Mouse (Mus musculus) C2C12 (cell line): ENCODE data around the gene Dnajc12. TPM values are rescaled to one million over a fixed set of nuclear protein-coding genes. Genes with fewer than 3 reads are reported as not detected.
A peak's percentile ranks its signal among the peaks of the same experiment; 100 is the strongest.

Source experiments
- H3K27me3 ChIP-seq: one replicate; pipeline ENCODE4 v1.6.1; 2011; ENCODE audit not compliant: control insufficient read depth, insufficient read depth, insufficient read length
- H3K36me3 ChIP-seq: one replicate; pipeline ENCODE4 v1.6.1; 2011; ENCODE audit not compliant: control insufficient read depth, insufficient read depth
- H3K4me3 ChIP-seq: one replicate; pipeline ENCODE4 v1.5.1; 2011; ENCODE audit warnings: mild to moderate bottlenecking, control low read depth; ENCODE audit not compliant: poor library complexity, insufficient read depth, severe bottlenecking
- H3K79me2 ChIP-seq: one replicate; pipeline ENCODE4 v1.6.1; 2011; ENCODE audit not compliant: control insufficient read depth, insufficient read depth
- H3K79me3 ChIP-seq: one replicate; pipeline ENCODE4 v1.6.1; 2011; ENCODE audit warnings: low read depth, control low read depth
- H3ac ChIP-seq: one replicate; pipeline ENCODE3; 2011; ENCODE audit warnings: low read depth; ENCODE audit not compliant: control insufficient read depth, insufficient read length
- CEBPB ChIP-seq: IDR thresholded peaks from one replicate; pipeline ENCODE4 v1.6.1; 2011; ENCODE audit warnings: low read depth, mild to moderate bottlenecking, control low read depth, moderate library complexity
- CTCF ChIP-seq: IDR thresholded peaks from one replicate; pipeline ENCODE4 v1.5.1; 2011; ENCODE audit not compliant: control insufficient read depth, insufficient read depth, insufficient read length
- FOSL1 ChIP-seq: IDR thresholded peaks from one replicate; pipeline ENCODE4 v1.8.0; 2011; ENCODE audit warnings: mild to moderate bottlenecking, low read length; ENCODE audit not compliant: poor library complexity, insufficient read depth, severe bottlenecking
- MAX ChIP-seq: IDR thresholded peaks from one replicate; pipeline ENCODE4 v1.6.1; 2011; ENCODE audit warnings: mild to moderate bottlenecking, control low read depth
- MYOD1 ChIP-seq: IDR thresholded peaks from one replicate; pipeline ENCODE4 v1.6.1; 2011; ENCODE audit warnings: low read depth; ENCODE audit not compliant: control insufficient read depth, insufficient read length
- MYOG ChIP-seq: IDR thresholded peaks from one replicate; pipeline ENCODE4 v1.6.1; 2011; ENCODE audit not compliant: control insufficient read depth, insufficient read length; ENCODE audit errors: extremely low read depth
- USF1 ChIP-seq: IDR thresholded peaks from one replicate; pipeline ENCODE4 v1.6.1; 2011; ENCODE audit warnings: low read depth, mild to moderate bottlenecking, control low read depth, moderate library complexity
- polyA plus RNA-seq: library from polyadenylated mRNA; unstranded; fragments of >200 nt; fragmentation: generic; extraction: Trizol; gene quantifications from one replicate; pipeline ENCODE4 v1.2.1, GENCODE M21; 2012; ENCODE audit warnings: missing spikeins

The Dnajc12 gene
- polyA plus RNA-seq, 1 experiment = 2.8 TPM

- H3K79me3 ChIP-seq = no peaks in the 10 kb centered on the region
- TF ChIP-seq FOSL1 (no peak), MYOG (no peak), USF1 (no peak), CEBPB (no peak), CTCF (no peak)
- H3K36me3 ChIP-seq = no peaks in the 10 kb centered on the region
- no peak overlapping the region for H3K4me3 ChIP-seq
- H3K79me2 ChIP-seq = no peaks in the 10 kb centered on the region
- H3ac ChIP-seq = no peak overlapping the region
- H3K27me3 ChIP-seq = no peaks in the 10 kb centered on the region
Measured at GRCm38 (mm10) chr10:63365918-63366455, 16.3 kb upstream of the Dnajc12 start.

GRCm38 (mm10) chr10:63367386-63367785 lies 14.9 kb upstream of the Dnajc12 start:
- H3K79me3 ChIP-seq = no peaks in the 10 kb centered on the region

GRCm38 (mm10) chr10:63368041-63368440 lies 14.2 kb upstream of the Dnajc12 start:
- no peaks in the 10 kb centered on the region for H3K79me3 ChIP-seq
- no peak overlapping the region for H3ac ChIP-seq
- no peaks in the 10 kb centered on the region for H3K79me2 ChIP-seq
- no peaks in the 10 kb centered on the region for H3K36me3 ChIP-seq
- TF ChIP-seq USF1 = no peak
- TF ChIP-seq CEBPB = no peak
- no peak for TF ChIP-seq MAX
- no peak for TF ChIP-seq MYOD1
- TF ChIP-seq CTCF = no peak
- TF ChIP-seq FOSL1 = no peak
- no peak for TF ChIP-seq MYOG
- no peaks in the 10 kb centered on the region for H3K27me3 ChIP-seq
- H3K4me3 ChIP-seq = no peak overlapping the region

More at GRCm38 (mm10) chr10:63367386-63367785, 14.9 kb upstream of the Dnajc12 start:
- Histone ChIP-seq H3ac (no peak overlapping the region), H3K4me3 (no peak overlapping the region), H3K36me3 (no peaks in the 10 kb centered on the region), H3K79me2 (no peaks in the 10 kb centered on the region), H3K27me3 (no peaks in the 10 kb centered on the region)
- no peak for TF ChIP-seq MAX
- no peak for TF ChIP-seq MYOD1
- TF ChIP-seq MYOG = no peak
- TF ChIP-seq USF1 = no peak
- no peak for TF ChIP-seq CTCF

- Histone ChIP-seq H3K79me2 (no peaks in the 10 kb centered on the region), H3K4me3 (no peak overlapping the region), H3ac (no peak overlapping the region), H3K27me3 (no peaks in the 10 kb centered on the region), H3K79me3 (no peaks in the 10 kb centered on the region), H3K36me3 (no peaks in the 10 kb centered on the region)
- TF ChIP-seq MYOD1 (no peak), USF1 (no peak), MAX (no peak), CTCF (no peak), MYOG (no peak), CEBPB (no peak), FOSL1 (no peak)
Measured at GRCm38 (mm10) chr10:63376303-63376702, 5.9 kb upstream of the Dnajc12 start.

GRCm38 (mm10) chr10:63377468-63377867 lies 4.8 kb upstream of the Dnajc12 start:
- Histone ChIP-seq H3K4me3 (no peak overlapping the region), H3ac (no peak overlapping the region), H3K36me3 (no peaks in the 10 kb centered on the region), H3K27me3 (no peaks in the 10 kb centered on the region), H3K79me3 (no peaks in the 10 kb centered on the region), H3K79me2 (no peaks in the 10 kb centered on the region)
- no peak for TF ChIP-seq FOSL1
- TF ChIP-seq CEBPB = no peak
- TF ChIP-seq MAX = no peak
- peak; percentile 29 for TF ChIP-seq CTCF
- TF ChIP-seq USF1 = no peak
- no peak for TF ChIP-seq MYOG
- TF ChIP-seq MYOD1 = no peak
